Mouse (Mus musculus) CH12.LX (cell line): Measurements from ENCODE around the gene Mpzl2.

Experiments used
- CTCF ChIP-seq, 2 experiments: IDR thresholded peaks in 1 of 2; conservative IDR thresholded peaks in 1 of 2; 2 replicates each; pipeline ENCODE4 v1.5.1; 2011 to 2012; ENCODE audit warnings: low read depth in 2 of 2, low read length in 2 of 2, improper control_type of control experiment in 1 of 2, inconsistent platforms in 1 of 2, mild to moderate bottlenecking in 1 of 2, moderate library complexity in 1 of 2
- E2F4 ChIP-seq: IDR thresholded peaks from 2 replicates; pipeline ENCODE4 v1.6.1; 2011; ENCODE audit warnings: low read depth, low read length, improper control_type of control experiment; ENCODE audit not compliant: insufficient replicate concordance
- ELF1 ChIP-seq: IDR thresholded peaks from 2 replicates; pipeline ENCODE4 v1.6.1; 2014; ENCODE audit warnings: low read depth, mild to moderate bottlenecking, inconsistent platforms, low read length, improper control_type of control experiment
- EP300 ChIP-seq: IDR thresholded peaks from 2 replicates; pipeline ENCODE4 v1.6.1; 2011; ENCODE audit warnings: low read length, improper control_type of control experiment
- GABPA ChIP-seq: IDR thresholded peaks from 2 replicates; pipeline ENCODE4 v1.6.1; 2012; ENCODE audit warnings: low read depth, low read length, improper control_type of control experiment, inconsistent platforms; ENCODE audit not compliant: insufficient replicate concordance
- JUN ChIP-seq: IDR thresholded peaks from 2 replicates; pipeline ENCODE4 v1.6.1; 2011; ENCODE audit warnings: low read depth, mild to moderate bottlenecking, low read length, improper control_type of control experiment, moderate library complexity; ENCODE audit not compliant: insufficient read depth
- NRF1 ChIP-seq: IDR thresholded peaks from 2 replicates; pipeline ENCODE4 v1.6.1; 2014; ENCODE audit warnings: low read depth, mild to moderate bottlenecking, inconsistent platforms, low read length, improper control_type of control experiment, moderate library complexity
- POLR2A ChIP-seq: IDR thresholded peaks from 2 replicates; pipeline ENCODE4 v1.6.1; 2011; ENCODE audit warnings: low read depth, mild to moderate bottlenecking, improper control_type of control experiment, low read length
- UBTF ChIP-seq: IDR thresholded peaks from 2 replicates; pipeline ENCODE4 v1.6.1; 2012; ENCODE audit warnings: low read depth, mild to moderate bottlenecking, inconsistent platforms, low read length, improper control_type of control experiment, moderate library complexity
- USF1 ChIP-seq: IDR thresholded peaks from 2 replicates; pipeline ENCODE4 v1.6.1; 2014; ENCODE audit warnings: low read depth, mild to moderate bottlenecking, inconsistent platforms, low read length, improper control_type of control experiment

GRCm38 (mm10) chr9:45048511-45048910, 8.9 kb downstream of the Mpzl2 start:
- TF ChIP-seq POLR2A: no peak
- no peak for TF ChIP-seq USF1
- TF ChIP-seq ELF1: no peak
- TF ChIP-seq CTCF (conservative IDR thresholded peaks at IDR 0.05 in 1 of 2, IDR thresholded peaks at IDR 0.05 in 1 of 2; ENCODE audit: low read depth in 2 of 2, low read length in 2 of 2): peak; percentile 85 to 89
- no peak for TF ChIP-seq EP300
- TF ChIP-seq GABPA: no peak
- TF ChIP-seq E2F4: no peak
- TF ChIP-seq JUN: no peak
- TF ChIP-seq NRF1: no peak
- no peak for TF ChIP-seq UBTF
